Mouse (Mus musculus) ES-E14 (cell line): Measurements from ENCODE around the gene Snta1.

ENCODE experiments used
- CHD2 ChIP-seq: IDR thresholded peaks from 2 replicates; pipeline ENCODE4 v1.6.1; 2014; ENCODE audit warnings: mild to moderate bottlenecking, low read depth, low read length, inconsistent platforms
- HCFC1 ChIP-seq: IDR thresholded peaks from 2 replicates; pipeline ENCODE4 v1.6.1; 2012; ENCODE audit warnings: low read length, inconsistent platforms, borderline replicate concordance; ENCODE audit not compliant: insufficient read depth
- MAFK ChIP-seq: IDR thresholded peaks from 2 replicates; pipeline ENCODE4 v1.6.1; 2014; ENCODE audit warnings: mild to moderate bottlenecking, low read depth, low read length, inconsistent platforms; ENCODE audit not compliant: insufficient read depth
- ZNF384 ChIP-seq: IDR thresholded peaks from 2 replicates; pipeline ENCODE4 v1.6.1; 2012; ENCODE audit warnings: low read depth, low read length, inconsistent platforms

DNA sequence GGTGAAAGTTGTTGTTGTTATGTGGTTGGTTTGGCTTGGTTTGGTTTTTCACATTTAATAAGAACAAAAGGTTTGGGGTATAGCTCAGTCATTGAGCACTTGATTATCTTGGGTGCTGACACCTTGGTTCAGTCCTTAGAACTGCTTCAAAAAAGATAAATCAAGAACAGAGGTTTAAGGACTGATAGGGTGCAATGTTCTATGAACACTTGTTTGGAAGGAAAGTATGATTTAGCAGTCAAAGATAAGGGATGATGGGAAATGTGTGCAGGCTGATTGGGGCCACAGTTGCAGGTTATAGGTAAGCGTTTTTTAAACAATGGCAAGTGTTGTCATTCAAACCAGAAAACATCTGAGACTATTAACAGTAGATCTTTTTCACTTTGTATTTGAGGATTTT lies 46.2 kb upstream of the Snta1 start:
- TF ChIP-seq ZNF384 = no peak
- TF ChIP-seq CHD2 = no peak
- no peak for TF ChIP-seq MAFK
- no peak for TF ChIP-seq HCFC1
